Mouse (Mus musculus): ENCODE results near the gene Hyal6.

DNA sequence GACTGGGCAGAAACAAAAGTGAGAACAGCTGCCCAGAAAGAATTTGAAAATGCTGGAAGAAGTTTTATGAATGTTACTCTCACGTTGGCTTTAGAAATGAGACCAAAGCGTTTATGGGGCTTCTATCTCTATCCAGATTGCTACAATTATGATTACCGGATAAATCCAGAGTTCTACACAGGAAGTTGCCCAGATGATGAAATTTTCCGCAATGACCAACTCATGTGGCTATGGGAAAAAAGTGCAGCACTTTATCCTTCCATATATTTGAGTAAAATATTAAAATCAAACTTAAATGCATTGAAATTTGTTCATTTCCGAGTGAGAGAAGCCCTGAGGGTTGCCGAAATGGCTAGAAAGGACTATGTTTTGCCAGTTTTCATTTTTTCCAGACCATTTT, 1.5 kb downstream of the Hyal6 start:
- TF ChIP-seq POLR2A (IDR thresholded peaks at IDR 0.05; ENCODE audit: borderline replicate concordance, extremely low read depth, insufficient read depth, insufficient read length, poor library complexity, severe bottlenecking) (no peak), CTCF (IDR thresholded peaks at IDR 0.05; ENCODE audit: borderline replicate concordance, extremely low read depth, insufficient read depth, insufficient read length) (no peak)
